Mouse (Mus musculus): ENCODE results near the gene Kcnma1. TPM values are rescaled to one million over a fixed set of nuclear protein-coding genes. Genes with fewer than 3 reads are reported as not detected.

Kcnma1 gene
- polyA plus RNA-seq, 1 experiment, result 4.9 TPM

DNA sequence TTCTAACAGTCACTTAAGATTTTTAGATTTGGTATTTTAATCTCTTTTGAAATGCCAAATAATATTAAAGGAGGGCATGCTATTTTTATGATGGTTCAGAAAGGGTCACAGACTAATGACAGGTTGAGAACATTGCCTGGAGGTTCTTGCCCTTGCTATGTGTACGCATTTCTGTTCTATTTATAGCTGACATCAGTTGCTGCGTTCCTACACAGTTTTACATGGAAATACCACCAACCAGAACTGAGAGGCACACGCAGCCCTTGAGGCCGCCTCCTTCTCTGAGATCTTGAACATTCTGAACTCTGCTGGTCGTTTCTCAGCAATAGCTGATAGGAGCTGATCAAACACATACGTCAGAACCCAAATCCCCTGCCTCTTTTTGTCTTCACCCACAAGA is 387.4 kb downstream of the Kcnma1 start:
- Histone ChIP-seq H3K36me3 (ENCODE audit: control insufficient read depth, insufficient read depth, low read length) (no peaks in the 10 kb centered on the region), H3K27me3 (ENCODE audit: control insufficient read depth, insufficient read depth, low read length) (no peaks in the 10 kb centered on the region), H3K27ac (ENCODE audit: control insufficient read depth, insufficient read depth, low read length) (no peak overlapping the region), H3K4me1 (replicated peaks; ENCODE audit: control insufficient read depth, insufficient read depth, low read length) (no peaks in the 10 kb centered on the region), H3K4me3 (ENCODE audit: control insufficient read depth, insufficient read depth, low read length) (no peak overlapping the region)
- DNase-seq, result no peak
- TF ChIP-seq CTCF (IDR thresholded peaks at IDR 0.05; ENCODE audit: borderline replicate concordance, control insufficient read depth, extremely low read depth, insufficient read depth, low read length, poor library complexity) (no peak), POLR2A (IDR thresholded peaks at IDR 0.05; ENCODE audit: control insufficient read depth, extremely low read depth, insufficient read depth, low read length, poor library complexity) (no peak)
- WGBS, result 75% methylated on average over 6 of the region's 6 CpGs

DNA sequence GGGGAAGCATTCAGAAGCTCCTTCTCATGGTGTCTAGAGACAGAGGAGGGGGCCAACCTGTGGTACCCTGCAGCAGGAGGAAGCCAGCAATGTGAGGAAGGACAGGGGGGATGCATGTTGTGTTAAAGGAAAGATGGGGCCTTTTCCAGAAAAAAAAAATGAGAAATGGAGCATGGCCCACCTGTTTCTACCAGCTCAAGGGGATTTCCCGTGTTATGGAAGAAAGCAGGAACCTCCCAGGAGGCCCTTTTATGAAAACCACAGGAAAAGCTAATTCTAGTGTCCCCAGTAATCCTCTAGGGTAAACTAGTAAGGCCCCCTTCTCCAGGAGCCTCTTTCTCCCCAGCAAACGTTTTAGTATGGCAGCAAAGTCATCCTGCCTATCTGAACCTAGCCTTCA is 388.2 kb downstream of the Kcnma1 start:
- H3K4me3 ChIP-seq (ENCODE audit: control insufficient read depth, insufficient read depth, low read length), result no peak overlapping the region
- H3K4me1 ChIP-seq (replicated peaks; ENCODE audit: control insufficient read depth, insufficient read depth, low read length), result no peaks in the 10 kb centered on the region
- H3K27ac ChIP-seq (ENCODE audit: control insufficient read depth, insufficient read depth, low read length), result no peak overlapping the region
- TF ChIP-seq POLR2A (IDR thresholded peaks at IDR 0.05; ENCODE audit: control insufficient read depth, extremely low read depth, insufficient read depth, low read length, poor library complexity) (no peak), CTCF (IDR thresholded peaks at IDR 0.05; ENCODE audit: borderline replicate concordance, control insufficient read depth, extremely low read depth, insufficient read depth, low read length, poor library complexity) (no peak)
- no peaks in the 10 kb centered on the region for H3K36me3 ChIP-seq (ENCODE audit: control insufficient read depth, insufficient read depth, low read length)
- 21% methylated on average over 2 of the region's 2 CpGs for WGBS
- H3K27me3 ChIP-seq (ENCODE audit: control insufficient read depth, insufficient read depth, low read length), result no peaks in the 10 kb centered on the region
- DNase-seq, result no peak

DNA sequence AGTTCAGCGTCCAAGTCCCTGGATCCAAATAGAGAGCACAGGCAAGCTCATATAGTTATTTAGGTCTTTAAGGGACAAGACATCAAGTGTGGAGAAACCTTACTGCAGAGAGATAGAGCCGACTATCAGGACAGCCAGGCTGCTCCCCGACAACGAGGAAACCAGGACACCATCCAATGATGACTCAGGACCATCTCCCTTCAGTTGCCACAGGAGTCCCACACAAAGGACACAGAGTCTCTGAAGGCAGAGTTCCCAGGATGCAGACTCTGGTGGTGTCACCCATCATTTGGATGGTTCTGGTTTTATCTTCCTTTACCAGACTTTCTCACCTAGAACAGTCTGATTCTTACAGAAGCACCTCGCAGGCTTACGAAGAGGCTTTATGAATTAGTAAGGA is 388.9 kb downstream of the Kcnma1 start:
- H3K36me3 ChIP-seq (ENCODE audit: control insufficient read depth, insufficient read depth, low read length), result no peaks in the 10 kb centered on the region
- no peak for DNase-seq
- no peaks in the 10 kb centered on the region for H3K27me3 ChIP-seq (ENCODE audit: control insufficient read depth, insufficient read depth, low read length)
- no peak overlapping the region for H3K27ac ChIP-seq (ENCODE audit: control insufficient read depth, insufficient read depth, low read length)
- no peak overlapping the region for H3K4me3 ChIP-seq (ENCODE audit: control insufficient read depth, insufficient read depth, low read length)
- no peak for TF ChIP-seq POLR2A (IDR thresholded peaks at IDR 0.05; ENCODE audit: control insufficient read depth, extremely low read depth, insufficient read depth, low read length, poor library complexity)
- no peak for TF ChIP-seq CTCF (IDR thresholded peaks at IDR 0.05; ENCODE audit: borderline replicate concordance, control insufficient read depth, extremely low read depth, insufficient read depth, low read length, poor library complexity)
- WGBS, result 93% methylated on average over 6 of the region's 6 CpGs
- H3K4me1 ChIP-seq (replicated peaks; ENCODE audit: control insufficient read depth, insufficient read depth, low read length), result no peaks in the 10 kb centered on the region

DNA sequence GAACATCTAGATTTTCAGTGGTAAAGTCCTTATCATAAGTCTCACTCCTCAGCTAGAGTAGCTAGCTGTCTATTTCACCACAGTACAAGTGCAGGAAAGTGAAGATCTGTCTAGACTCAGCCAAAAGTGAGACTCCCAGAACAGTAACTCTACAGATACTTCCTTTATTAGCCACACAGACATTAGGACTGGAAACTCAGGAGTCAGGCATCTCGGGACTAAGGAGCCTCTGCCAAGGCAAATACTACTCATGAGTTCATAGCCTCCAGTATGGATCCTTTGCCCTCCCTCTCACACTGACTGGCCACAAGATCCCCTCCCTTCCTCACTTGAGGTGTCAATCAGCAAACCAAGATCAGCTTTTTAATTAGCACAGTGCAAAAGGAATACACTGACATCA is 389.8 kb downstream of the Kcnma1 start:
- no peaks in the 10 kb centered on the region for H3K36me3 ChIP-seq (ENCODE audit: control insufficient read depth, insufficient read depth, low read length)
- H3K27ac ChIP-seq (ENCODE audit: control insufficient read depth, insufficient read depth, low read length), result no peak overlapping the region

DNA sequence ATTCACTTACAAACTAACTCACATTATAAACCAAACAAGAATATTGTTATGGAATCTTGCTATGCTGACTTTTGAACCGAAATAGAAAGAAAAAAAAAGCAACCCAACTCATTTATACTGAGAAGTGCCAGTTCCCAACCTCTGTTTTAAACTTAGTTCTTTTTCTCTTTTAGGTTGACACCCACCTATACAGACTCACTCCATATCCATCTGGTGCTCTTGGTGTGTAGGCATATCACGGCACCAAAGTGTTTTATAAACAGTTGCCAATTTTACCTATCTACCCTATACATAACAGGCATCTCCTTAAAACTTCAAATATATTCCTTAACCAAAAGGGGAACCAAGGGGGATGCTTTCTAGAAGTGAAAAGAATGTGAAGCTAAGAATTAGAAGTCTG is 393.6 kb downstream of the Kcnma1 start:
- Histone ChIP-seq H3K27ac (ENCODE audit: control insufficient read depth, insufficient read depth, low read length) (no peak overlapping the region), H3K4me3 (ENCODE audit: control insufficient read depth, insufficient read depth, low read length) (no peak overlapping the region), H3K36me3 (ENCODE audit: control insufficient read depth, insufficient read depth, low read length) (no peaks in the 10 kb centered on the region), H3K4me1 (replicated peaks; ENCODE audit: control insufficient read depth, insufficient read depth, low read length) (no peaks in the 10 kb centered on the region), H3K27me3 (ENCODE audit: control insufficient read depth, insufficient read depth, low read length) (no peaks in the 10 kb centered on the region)
- DNase-seq, result no peak
- WGBS, result 88% methylated on average over 2 of the region's 2 CpGs
- TF ChIP-seq CTCF (IDR thresholded peaks at IDR 0.05; ENCODE audit: borderline replicate concordance, control insufficient read depth, extremely low read depth, insufficient read depth, low read length, poor library complexity) (no peak), POLR2A (IDR thresholded peaks at IDR 0.05; ENCODE audit: control insufficient read depth, extremely low read depth, insufficient read depth, low read length, poor library complexity) (no peak)

More for the DNA sequence above, 389.8 kb downstream of the Kcnma1 start:
- Histone ChIP-seq H3K4me3 (ENCODE audit: control insufficient read depth, insufficient read depth, low read length) (no peak overlapping the region), H3K27me3 (ENCODE audit: control insufficient read depth, insufficient read depth, low read length) (no peaks in the 10 kb centered on the region), H3K4me1 (replicated peaks; ENCODE audit: control insufficient read depth, insufficient read depth, low read length) (no peaks in the 10 kb centered on the region)
- 84% methylated on average over 1 of the region's 1 CpGs for WGBS
- TF ChIP-seq CTCF (IDR thresholded peaks at IDR 0.05; ENCODE audit: borderline replicate concordance, control insufficient read depth, extremely low read depth, insufficient read depth, low read length, poor library complexity), result no peak
- no peak for TF ChIP-seq POLR2A (IDR thresholded peaks at IDR 0.05; ENCODE audit: control insufficient read depth, extremely low read depth, insufficient read depth, low read length, poor library complexity)
- DNase-seq, result no peak

DNA sequence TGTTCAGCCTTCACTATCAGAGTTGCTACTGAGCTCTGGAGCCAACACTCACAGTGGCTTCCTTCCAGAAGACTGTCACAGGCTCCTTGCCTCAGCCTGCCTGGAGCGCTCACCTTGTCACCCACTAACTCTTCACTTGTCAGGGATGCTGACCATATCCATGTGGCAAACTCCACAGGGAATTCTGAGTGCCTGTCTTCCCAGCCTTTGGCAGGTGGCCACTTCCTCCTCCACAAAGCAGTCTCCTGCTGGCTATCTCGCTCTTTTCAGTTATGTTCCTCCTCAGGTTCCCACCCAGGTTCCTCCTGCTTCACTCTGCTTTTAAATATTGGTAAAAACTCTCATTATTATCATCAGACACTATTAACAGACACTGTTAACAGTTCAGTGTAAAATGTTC is 395.3 kb downstream of the Kcnma1 start:
- Histone ChIP-seq H3K4me3 (ENCODE audit: control insufficient read depth, insufficient read depth, low read length) (no peak overlapping the region), H3K27me3 (ENCODE audit: control insufficient read depth, insufficient read depth, low read length) (no peaks in the 10 kb centered on the region), H3K4me1 (replicated peaks; ENCODE audit: control insufficient read depth, insufficient read depth, low read length) (no peaks in the 10 kb centered on the region), H3K27ac (ENCODE audit: control insufficient read depth, insufficient read depth, low read length) (no peak overlapping the region), H3K36me3 (ENCODE audit: control insufficient read depth, insufficient read depth, low read length) (no peaks in the 10 kb centered on the region)
- DNase-seq, result no peak
- TF ChIP-seq CTCF (IDR thresholded peaks at IDR 0.05; ENCODE audit: borderline replicate concordance, control insufficient read depth, extremely low read depth, insufficient read depth, low read length, poor library complexity) (no peak), POLR2A (IDR thresholded peaks at IDR 0.05; ENCODE audit: control insufficient read depth, extremely low read depth, insufficient read depth, low read length, poor library complexity) (no peak)
- WGBS, result 71% methylated on average over 2 of the region's 2 CpGs

DNA sequence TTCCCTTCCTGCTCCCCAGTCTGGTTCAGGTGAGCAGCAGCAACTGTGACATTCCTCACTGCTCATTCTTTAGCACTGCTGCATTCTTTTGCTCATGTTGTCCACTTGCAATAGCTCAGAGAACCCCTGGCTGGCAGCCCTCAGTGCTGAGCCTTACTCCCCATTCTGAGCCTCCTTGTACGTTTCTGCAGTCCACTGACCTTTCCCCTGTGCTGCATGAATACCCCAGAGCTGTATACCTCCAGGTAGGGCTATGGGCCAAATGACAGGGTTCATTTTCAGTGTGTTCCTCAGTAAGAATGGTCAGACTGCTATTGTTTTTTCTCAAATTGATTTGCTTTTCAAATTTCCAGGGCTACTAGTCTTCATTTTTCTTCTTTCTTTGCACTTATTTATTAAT is 396.2 kb downstream of the Kcnma1 start:
- H3K27me3 ChIP-seq (ENCODE audit: control insufficient read depth, insufficient read depth, low read length), result no peaks in the 10 kb centered on the region
- no peak overlapping the region for H3K4me3 ChIP-seq (ENCODE audit: control insufficient read depth, insufficient read depth, low read length)
- H3K27ac ChIP-seq (ENCODE audit: control insufficient read depth, insufficient read depth, low read length), result no peak overlapping the region
- no peaks in the 10 kb centered on the region for H3K36me3 ChIP-seq (ENCODE audit: control insufficient read depth, insufficient read depth, low read length)
- 49% methylated on average over 1 of the region's 1 CpGs for WGBS
- TF ChIP-seq POLR2A (IDR thresholded peaks at IDR 0.05; ENCODE audit: control insufficient read depth, extremely low read depth, insufficient read depth, low read length, poor library complexity) (no peak), CTCF (IDR thresholded peaks at IDR 0.05; ENCODE audit: borderline replicate concordance, control insufficient read depth, extremely low read depth, insufficient read depth, low read length, poor library complexity) (no peak)
- no peak for DNase-seq
- H3K4me1 ChIP-seq (replicated peaks; ENCODE audit: control insufficient read depth, insufficient read depth, low read length), result no peaks in the 10 kb centered on the region
